23 mouse cellular contexts compared by ENCODE assay signal in the genomic region with DNA sequence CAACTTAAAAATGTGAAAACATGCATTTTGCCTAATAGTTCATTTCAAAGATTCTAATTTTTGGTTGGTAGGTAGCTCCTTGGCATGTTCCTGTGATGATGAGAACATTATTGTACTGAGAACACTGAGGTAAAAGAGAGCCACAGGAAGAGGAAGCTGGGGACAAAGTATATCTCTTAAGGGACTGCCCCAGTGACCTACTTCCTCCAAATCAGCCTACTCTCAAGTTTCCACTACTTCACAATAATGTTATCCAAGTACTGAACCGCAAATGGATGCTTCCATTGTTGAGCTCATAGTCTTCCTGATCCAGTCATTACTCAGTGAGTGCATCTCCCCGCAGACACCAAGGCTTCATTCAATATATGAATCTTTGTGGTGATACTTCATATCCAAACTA.
DNase-seq lines count a peak whose midpoint lies in the region; ATAC-seq lines count a peak whose summit lies in the region.
"Had no signal": no experiment of that assay in that cellular context is flagged by ENCODE, and none has a peak within 500 bp of the region (broad histone marks: within the 10 kb centered on the region; RNA-seq: fewer than 3 reads in every experiment).

No protein-coding gene starts in this region.

- peak; percentile 13 for DNase-seq in lung, postnatal 25 days (ENCODE audit: low spot score)
- no peak for DNase-seq in lung, adult 18-20 months
- peak; percentile 20 for DNase-seq in thymus, postnatal 14 days
- no peak for DNase-seq in thymus, postnatal 4 days
- DNase-seq in splenic B cell, adult 2 months (ENCODE audit: low read depth, low spot score) = peak; percentile 81
- DNase-seq in urinary bladder, postnatal 10 days (ENCODE audit: low spot score) = no peak
- DNase-seq in left cerebral cortex, postnatal 10 days (ENCODE audit: extremely low spot score in 1 of 2, low spot score in 2 of 2) = no peak
- DNase-seq: adrenal gland, postnatal 25 days; cerebellum, adult 11 months; cerebellum, postnatal 10 days; gastrocnemius, postnatal 25 days; kidney, adult 18-20 months; kidney, postnatal 10 days; liver, embryonic 13.5 days; midbrain, embryonic 14.5 days had no signal

- no peaks in the 10 kb centered on the region for H3K27me3 ChIP-seq in splenic B cell, adult 2 months (ENCODE audit: control insufficient read depth, insufficient read depth, low read length, poor library complexity, severe bottlenecking)
- H3K27me3 ChIP-seq: embryonic facial prominence, embryonic 13.5 days; heart, embryonic 15.5 days; limb, embryonic 12.5 days; liver, embryonic 13.5 days; lung, embryonic 15.5 days; megakaryocyte, embryonic 14.5 days had no signal

- peak; percentile 98 for ATAC-seq in inflammation-experienced regulatory T-cells, adult 6 months
- ATAC-seq: forebrain, embryonic 14.5 days; hindbrain, postnatal 0 days had no signal

- intact Hi-C loops in left cerebral cortex, postnatal 10 days (cut with DNase I) = no loop called here

- no peaks in the 10 kb centered on the region for H3K36me3 ChIP-seq in splenic B cell, adult 2 months (ENCODE audit: control insufficient read depth, insufficient read depth, low read length, poor library complexity, severe bottlenecking)
- H3K36me3 ChIP-seq: heart, embryonic 15.5 days; lung, embryonic 15.5 days had no signal

Comparison
In these comparisons a context has a peak if more than half of its experiments do, and no peak if none do; other contexts are left out.
1. DNase-seq: peak in lung, postnatal 25 days (single experiment), thymus, postnatal 14 days (single experiment) and splenic B cell, adult 2 months (single experiment); none in lung, adult 18-20 months (0 of 2), thymus, postnatal 4 days (single experiment), urinary bladder, postnatal 10 days (single experiment) and left cerebral cortex, postnatal 10 days (0 of 2).